Mouse (Mus musculus) CD8-positive naive resting alpha-beta T cell, adult 2 months (primary cell): Measurements from ENCODE around the gene Chd9.
"Not testable (repeated sequence)": the region's sequence is repeated elsewhere in the genome, so short reads cannot be mapped to it uniquely, and the experiment has no call there.

ENCODE experiments used
- DNase-seq, 2 experiments: peaks; one replicate each; pipeline ENCODE4 v3.0.0; 2022; ENCODE audit warnings: low read depth in 2 of 2, low spot score in 2 of 2

The Chd9 gene

GRCm38 (mm10) chr8:90904171-90904706 lies 76.1 kb downstream of the Chd9 start:
- no peak for DNase-seq

GRCm38 (mm10) chr8:90906922-90907321 lies 78.8 kb downstream of the Chd9 start:
- no peak for DNase-seq

GRCm38 (mm10) chr8:90907516-90907847 lies 79.3 kb downstream of the Chd9 start:
- DNase-seq: no peak

- DNase-seq: peak; percentile 89
These were observed 79.8 kb downstream of the Chd9 start for GRCm38 (mm10) chr8:90907848-90908551.

GRCm38 (mm10) chr8:90908580-90909471 lies 80.7 kb downstream of the Chd9 start:
- DNase-seq: peak; percentile 53 to 64

- DNase-seq: no peak
These were observed 95.2 kb downstream of the Chd9 start for GRCm38 (mm10) chr8:90923158-90923905.

- no peak for DNase-seq
These were observed 100.3 kb downstream of the Chd9 start for GRCm38 (mm10) chr8:90928412-90928811.

- not testable (repeated sequence) for DNase-seq
These were observed 102.0 kb downstream of the Chd9 start for GRCm38 (mm10) chr8:90930125-90930524.

- no peak for DNase-seq
These were observed 104.8 kb downstream of the Chd9 start for GRCm38 (mm10) chr8:90932934-90933333.

- DNase-seq: no peak
These were observed 106.6 kb downstream of the Chd9 start for GRCm38 (mm10) chr8:90934786-90935185.

GRCm38 (mm10) chr8:90936840-90937239 lies 108.7 kb downstream of the Chd9 start:
- DNase-seq: peak in 1 of 2 experiments; percentile 22

GRCm38 (mm10) chr8:90938352-90938930 lies 110.3 kb downstream of the Chd9 start:
- DNase-seq: no peak

- DNase-seq: no peak
These were observed 111.7 kb downstream of the Chd9 start for GRCm38 (mm10) chr8:90939867-90940266.

- no peak for DNase-seq
These were observed 115.6 kb downstream of the Chd9 start for GRCm38 (mm10) chr8:90943770-90944169.

GRCm38 (mm10) chr8:90954802-90955760 lies 126.9 kb downstream of the Chd9 start:
- peak; percentile 14 to 36 for DNase-seq

GRCm38 (mm10) chr8:90955761-90956136 lies 127.6 kb downstream of the Chd9 start:
- DNase-seq: no peak

GRCm38 (mm10) chr8:90956390-90956789 lies 128.2 kb downstream of the Chd9 start:
- no peak for DNase-seq

- DNase-seq: no peak
These were observed 129.6 kb downstream of the Chd9 start for GRCm38 (mm10) chr8:90957711-90958110.

- DNase-seq: no peak
These were observed 131.6 kb downstream of the Chd9 start for GRCm38 (mm10) chr8:90959721-90960120.

GRCm38 (mm10) chr8:90961603-90962002 lies 133.5 kb downstream of the Chd9 start:
- DNase-seq: no peak
